Mouse (Mus musculus) forebrain, embryonic 11.5 days (tissue): ENCODE measurements around the gene Snrpd3. TPM values are rescaled to one million over a fixed set of nuclear protein-coding genes. Genes with fewer than 3 reads are reported as not detected.

Source experiments
- ATAC-seq: fragments of 200-750 bp; cut with Nextera tagmentation; replicated peaks from 2 replicates; pipeline ENCODE4 v1.8.0; 2017; ENCODE audit warnings: moderate TSS enrichment; ENCODE audit not compliant: low FRiP score
- DNase-seq: peaks from one replicate; pipeline ENCODE4 v3.0.0-alpha.2; 2017; ENCODE audit warnings: low spot score
- H3K27ac ChIP-seq: fragments of 300-500 bp; sonication (generic); 2 replicates; pipeline ENCODE4 v1.5.1; 2014; ENCODE audit warnings: low read depth, low read length
- H3K27me3 ChIP-seq: fragments of 300-500 bp; sonication (generic); 2 replicates; pipeline ENCODE4 v1.6.1; 2014; ENCODE audit warnings: mild to moderate bottlenecking, low read length, mixed read lengths; ENCODE audit not compliant: control insufficient read depth, insufficient read depth
- H3K36me3 ChIP-seq: fragments of 300-500 bp; sonication (generic); 2 replicates; pipeline ENCODE4 v1.6.1; 2014; ENCODE audit warnings: mild to moderate bottlenecking, low read length, moderate library complexity, mixed read lengths; ENCODE audit not compliant: control insufficient read depth, insufficient read depth
- H3K4me1 ChIP-seq: fragments of 300-500 bp; sonication (generic); replicated peaks from 2 replicates; pipeline ENCODE4 v1.6.1; 2014; ENCODE audit warnings: low read length, mixed read lengths; ENCODE audit not compliant: control insufficient read depth, insufficient read depth
- H3K4me2 ChIP-seq: fragments of 300-500 bp; sonication (generic); 2 replicates; pipeline ENCODE4 v1.6.1; 2014; ENCODE audit warnings: low read depth, mild to moderate bottlenecking, low read length, moderate library complexity, mixed read lengths; ENCODE audit not compliant: severe bottlenecking
- H3K4me3 ChIP-seq: fragments of 300-500 bp; sonication (generic); 2 replicates; pipeline ENCODE4 v1.5.1; 2014; ENCODE audit warnings: low read depth, low read length
- H3K9ac ChIP-seq: fragments of 300-500 bp; sonication (generic); 2 replicates; pipeline ENCODE4 v1.6.1; 2014; ENCODE audit warnings: low read length
- H3K9me3 ChIP-seq: fragments of 300-500 bp; sonication (generic); 2 replicates; pipeline ENCODE4 v1.6.1; 2016; ENCODE audit warnings: low read length, mixed read lengths; ENCODE audit not compliant: control insufficient read depth
- WGBS: fragments of 180-500 bp; shearing (Covaris S2); extraction: QIAGEN DNeasy Blood & Tissue Kit; methylation state at CpG from one replicate; pipeline ENCODE4 v1.1.7; 2014; 5-methylcytosine and 5-hydroxymethylcytosine counted together
- polyA plus RNA-seq: library from polyadenylated mRNA; unstranded; fragments of >200 nt; fragmentation: Nextera tagmentation; extraction: Ambion mirVana; gene quantifications from 2 replicates; pipeline ENCODE4 v1.2.1, GENCODE M21; 2014

Snrpd3 gene
- polyA plus RNA-seq, 1 experiment from 2014 or later = 261 TPM

DNA sequence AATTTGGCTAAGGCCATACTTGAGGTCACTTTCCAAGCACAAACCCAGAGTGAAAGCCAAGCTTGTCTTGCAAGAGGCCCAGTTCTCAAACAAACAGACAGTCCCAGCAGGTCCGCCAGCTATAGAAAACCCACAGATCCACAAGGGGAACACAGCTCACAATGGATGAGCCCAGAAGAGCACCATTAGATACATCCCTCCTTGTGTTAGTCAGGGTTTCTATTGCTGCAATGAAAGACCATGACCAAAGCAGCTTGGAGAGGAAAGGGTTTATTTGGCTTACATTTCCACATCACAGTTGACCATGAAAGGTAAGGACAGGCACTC lies 69.2 kb downstream of the Snrpd3 start:
- peak; percentile 45 for ATAC-seq
- H3K27me3 ChIP-seq = no peaks in the 10 kb centered on the region
- no peak overlapping the region; the same call in 1 of the 2 replicates for H3K9ac ChIP-seq
- H3K9me3 ChIP-seq = no peaks in the 10 kb centered on the region
- no peak overlapping the region for H3K27ac ChIP-seq
- H3K4me3 ChIP-seq = no peak overlapping the region
- H3K4me2 ChIP-seq = no peak overlapping the region
- H3K36me3 ChIP-seq = no peaks in the 10 kb centered on the region
- DNase-seq = no peak
- WGBS = 91% methylated on average over 1 of the region's 1 CpGs
- 0 out of 2 replicates have a peak, but pooled peaks cover 2% of the 10 kb centered on the region for H3K4me1 ChIP-seq

Other genes with a start within 250 kb of the Snrpd3 start
- gene Adora2a, start 200.7 kb upstream of the Snrpd3 start, polyA plus RNA-seq = 2.5 and 4.2 TPM in 2 replicates
- gene Upb1, start 116.4 kb upstream of the Snrpd3 start, polyA plus RNA-seq = 0.59 TPM in 1 of 2 replicates, not detected in the other
- gene Gucd1, start 421 bp downstream of the Snrpd3 start, polyA plus RNA-seq = 30.0 and 35.4 TPM in 2 replicates
- gene Lrrc75b, start 42.8 kb downstream of the Snrpd3 start, polyA plus RNA-seq = 2.3 and 3.5 TPM in 2 replicates
- 2.3 and 3.4 TPM in 2 replicates for gene Ggt1, start 44.1 kb downstream of the Snrpd3 start, polyA plus RNA-seq
- 0.67 and 1.0 TPM in 2 replicates for gene Ggt5, start 71.8 kb downstream of the Snrpd3 start, polyA plus RNA-seq
- 2.0 and 2.3 TPM in 2 replicates for gene Susd2, start 126.5 kb downstream of the Snrpd3 start, polyA plus RNA-seq
- 41.8 and 49.1 TPM in 2 replicates for gene Cabin1, start 246.8 kb downstream of the Snrpd3 start, polyA plus RNA-seq